Mouse (Mus musculus) thymus, postnatal 10 days (tissue): ENCODE measurements around the gene Prr12.

ENCODE experiments used
- DNase-seq, 2 experiments: peaks; one replicate each; pipeline ENCODE4 v3.0.0; 2021; ENCODE audit warnings: low spot score in 2 of 2

Gene Prr12

GRCm38 (mm10) chr7:44999753-45000152 is 52.9 kb downstream of the Prr12 start:
- DNase-seq: no peak

GRCm38 (mm10) chr7:44998501-44998955 is 54.2 kb downstream of the Prr12 start, which contains the start of gene Bcl2l12:
Gene Bcl2l12, minus strand, starts transcription at chr7:44998712.
- DNase-seq: peak in 1 of 2 experiments; percentile 29

- DNase-seq: no peak
Measured at GRCm38 (mm10) chr7:44997940-44998428, 54.7 kb downstream of the Prr12 start.

GRCm38 (mm10) chr7:44997231-44997939 is 55.3 kb downstream of the Prr12 start, which contains the start of gene Irf3:
Gene Irf3, plus strand, starts transcription at chr7:44997648.
- peak; percentile 95 to 98 for DNase-seq

GRCm38 (mm10) chr7:44996672-44997071 is 56.0 kb downstream of the Prr12 start:
- DNase-seq: peak in 1 of 2 experiments; percentile 37

GRCm38 (mm10) chr7:44986879-44987718 is 65.6 kb downstream of the Prr12 start:
- peak in 1 of 2 experiments; percentile 27 for DNase-seq

- peak; percentile 93 to 99 for DNase-seq
Measured at GRCm38 (mm10) chr7:44986192-44986878, 66.3 kb downstream of the Prr12 start, which contains the start of gene Prmt1. Gene Prmt1, minus strand, starts transcription at chr7:44986568.

GRCm38 (mm10) chr7:44985595-44986191 is 67.0 kb downstream of the Prr12 start:
- peak; percentile 50 to 63 for DNase-seq

- DNase-seq: no peak
Measured at GRCm38 (mm10) chr7:44984833-44985164, 67.9 kb downstream of the Prr12 start.

GRCm38 (mm10) chr7:44983944-44984832 is 68.5 kb downstream of the Prr12 start:
- DNase-seq: no peak

GRCm38 (mm10) chr7:44983085-44983484 is 69.6 kb downstream of the Prr12 start:
- DNase-seq: peak; percentile 77 to 92

GRCm38 (mm10) chr7:44981539-44981938 is 71.1 kb downstream of the Prr12 start:
- DNase-seq: no peak

- DNase-seq: no peak
Measured at GRCm38 (mm10) chr7:44978300-44978699, 74.4 kb downstream of the Prr12 start.
